Mouse (Mus musculus) adrenal gland, postnatal 4 days (tissue): ENCODE measurements around the gene Gm10639. TPM values are rescaled to one million over a fixed set of nuclear protein-coding genes. Genes with fewer than 3 reads are reported as not detected.
"Not testable (repeated sequence)": the region's sequence is repeated elsewhere in the genome, so short reads cannot be mapped to it uniquely, and the experiment has no call there.

Experiments used
- DNase-seq, 2 experiments: peaks; one replicate each; pipeline ENCODE4 v3.0.0; 2021 to 2022; ENCODE audit warnings: low spot score in 2 of 2, mixed read lengths in 2 of 2
- long read RNA-seq, 2 experiments: library from polyadenylated mRNA; stranded (forward); transcript quantifications; one replicate each; pipeline ENCODE4 v2.0.0; 2021
- total RNA-seq, 2 experiments: library from RNA; stranded (reverse); gene quantifications; 2 replicates each; pipeline ENCODE4 v1.2.3; 2021

Gm10639 gene
- total RNA-seq = 1 to 10 TPM in 1 of 2 experiments, not detected in 1; 6.5 TPM
- long read RNA-seq, experiment 1 = 0 reads
- long read RNA-seq, experiment 2, partial matches to known transcripts = 2 of 2 reads
- long read RNA-seq, experiment 2, other reads (novel, unspliced or antisense) = 0 of 2 reads

DNA sequence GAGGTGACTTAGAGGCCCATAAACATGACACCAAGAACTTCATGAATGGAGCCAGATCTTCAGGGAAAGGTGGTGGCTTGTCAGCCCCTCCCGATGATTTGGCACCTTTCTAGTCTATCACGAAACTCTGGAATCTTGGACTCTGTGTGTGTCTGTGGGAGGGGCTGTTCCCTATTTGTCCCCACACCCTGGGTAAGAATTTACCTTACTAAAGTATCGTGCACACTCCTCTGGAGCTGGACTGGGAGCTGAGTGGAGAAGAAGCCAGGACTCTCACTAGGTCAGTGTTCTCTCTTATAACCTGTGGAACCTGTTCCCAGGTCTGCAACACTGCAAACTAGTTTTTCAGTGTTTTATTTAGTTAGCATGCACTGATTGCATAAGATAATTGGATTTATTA lies at the start of gene Gm10639:
Gene Gm10639 (plus strand): TSS at position 201 of the 400 bp plus-strand sequence.
- DNase-seq = not testable (repeated sequence)

- not testable (repeated sequence) for DNase-seq
Measured at GRCm38 (mm10) chr9:78255683-78256470, 33.8 kb upstream of the Gm10639 start.

- not testable (repeated sequence) for DNase-seq
Measured at GRCm38 (mm10) chr9:78256914-78257313, 32.8 kb upstream of the Gm10639 start, which contains the start of gene Gm3776. TSS of gene Gm3776 (plus strand) at chr9:78257129.

DNA sequence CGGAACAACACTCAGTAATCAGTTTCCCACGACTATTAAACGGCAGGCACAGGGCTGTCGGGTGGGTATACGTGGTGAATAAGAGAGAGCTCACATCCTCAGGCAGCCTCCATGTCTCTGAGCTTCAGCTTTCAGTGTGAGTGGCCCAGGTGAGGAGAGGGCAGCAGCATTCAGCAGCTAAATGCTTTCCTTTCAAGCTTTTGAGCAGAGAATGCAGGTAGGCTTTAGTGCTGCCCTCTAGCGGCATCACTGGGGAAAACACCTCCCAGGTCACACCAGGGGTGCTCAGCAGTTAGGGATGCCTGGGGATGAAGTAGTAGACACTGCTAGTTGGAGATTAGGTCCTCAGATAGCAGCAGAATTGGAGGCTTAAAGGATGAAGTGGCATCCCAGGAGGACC lies 30.0 kb upstream of the Gm10639 start:
- not testable (repeated sequence) for DNase-seq

GRCm38 (mm10) chr9:78270945-78271344 lies 18.8 kb upstream of the Gm10639 start:
- not testable (repeated sequence) for DNase-seq

GRCm38 (mm10) chr9:78282002-78282711 lies 7.6 kb upstream of the Gm10639 start:
- not testable (repeated sequence) for DNase-seq

DNA sequence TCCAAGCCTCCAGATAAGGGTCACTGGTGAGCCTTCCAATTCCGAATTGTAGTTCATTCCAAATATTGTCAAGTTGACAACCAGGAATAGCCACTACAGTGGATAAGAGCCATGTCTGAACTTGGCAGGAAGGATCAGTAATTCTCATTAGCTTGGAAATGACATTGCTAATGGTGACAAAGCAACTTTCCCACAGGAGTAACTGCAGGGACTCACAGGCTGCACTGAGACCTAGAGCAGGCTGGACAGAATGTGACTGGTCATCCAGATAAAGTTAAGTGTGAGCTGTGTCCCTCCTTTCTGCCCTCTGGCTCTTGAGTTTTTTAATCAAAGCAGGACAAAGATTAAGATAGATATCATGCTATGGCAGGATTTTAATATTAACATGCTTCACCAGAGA lies 660 bp upstream of the Gm10639 start:
- DNase-seq = not testable (repeated sequence)

DNA sequence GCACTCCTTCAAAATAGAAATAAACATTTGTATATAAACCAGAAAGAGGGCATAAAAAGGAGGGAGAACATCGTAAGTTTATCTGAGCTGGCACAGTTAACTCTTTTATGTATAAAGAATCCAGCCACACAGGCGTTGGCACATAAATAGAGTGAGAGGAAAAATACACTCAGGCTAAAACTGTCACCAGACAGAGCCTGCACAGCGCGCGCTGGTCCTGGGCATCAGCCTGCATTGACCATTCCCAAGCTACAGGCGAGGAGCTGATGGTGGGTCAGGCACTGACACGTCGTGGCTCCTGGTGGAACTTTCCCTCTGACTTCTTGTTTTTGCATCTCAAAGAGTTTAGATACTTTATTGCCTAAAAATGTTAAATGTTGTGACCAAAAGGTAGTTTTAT lies 2.7 kb downstream of the Gm10639 start:
- DNase-seq = not testable (repeated sequence)

- not testable (repeated sequence) for DNase-seq
Measured at GRCm38 (mm10) chr9:78293683-78294082, 4.0 kb downstream of the Gm10639 start.

DNA sequence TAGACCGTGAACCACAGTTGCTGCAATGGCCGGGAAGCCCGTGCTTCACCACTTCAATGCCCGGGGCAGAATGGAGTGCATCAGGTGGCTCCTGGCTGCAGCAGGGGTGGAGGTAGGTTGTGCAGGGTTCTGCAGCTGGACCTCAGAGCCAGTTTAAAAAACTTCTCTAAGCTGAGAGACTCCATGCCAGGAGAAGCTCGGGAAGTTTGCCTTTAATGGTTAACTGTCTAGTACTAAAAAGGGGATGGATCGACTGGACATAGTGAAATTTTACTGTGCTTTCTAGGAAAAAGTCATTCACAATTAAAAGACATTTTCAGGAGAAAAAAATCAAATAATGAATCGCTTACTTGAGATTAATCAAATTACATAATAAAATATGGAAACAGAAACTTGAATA lies 5.1 kb downstream of the Gm10639 start:
- not testable (repeated sequence) for DNase-seq

DNA sequence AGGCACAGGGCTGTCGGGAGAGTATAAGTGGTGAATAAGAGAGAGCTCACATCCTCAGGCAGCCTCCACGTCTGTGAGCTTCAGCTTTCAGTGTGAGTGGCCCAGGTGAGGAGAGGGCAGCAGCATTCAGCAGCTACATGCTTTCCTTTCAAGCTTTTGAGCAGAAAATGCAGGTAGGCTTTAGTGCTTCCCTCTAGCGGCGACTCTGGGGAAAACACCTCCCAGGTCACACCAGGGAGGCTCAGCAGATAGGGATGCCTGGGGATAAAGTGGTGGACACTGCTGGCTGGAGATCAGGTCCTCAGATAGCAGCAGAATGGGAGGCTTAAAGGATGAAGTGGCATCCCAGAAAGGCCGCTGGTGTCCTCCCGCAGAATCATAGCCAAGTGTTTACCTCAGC lies 6.4 kb downstream of the Gm10639 start:
- not testable (repeated sequence) for DNase-seq

DNA sequence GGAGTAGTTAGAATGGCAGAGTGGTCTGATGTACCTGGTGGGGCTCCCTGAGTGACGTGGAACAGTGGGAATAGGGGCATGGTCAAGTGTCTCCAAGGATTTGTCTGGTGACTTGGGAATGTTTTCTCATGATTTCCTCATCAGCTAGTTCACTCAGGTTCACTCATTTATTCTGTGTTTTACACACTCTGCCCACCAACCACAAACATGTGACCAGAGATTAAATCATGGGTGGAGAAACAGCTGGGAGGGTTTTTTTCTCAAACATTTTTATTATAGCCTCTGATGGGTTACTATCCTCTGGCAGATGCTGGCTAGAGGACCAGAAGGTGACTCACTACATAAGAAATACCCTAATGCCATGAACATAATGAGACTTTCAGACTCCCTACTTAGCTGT lies 8.5 kb downstream of the Gm10639 start:
- DNase-seq = no peak

DNA sequence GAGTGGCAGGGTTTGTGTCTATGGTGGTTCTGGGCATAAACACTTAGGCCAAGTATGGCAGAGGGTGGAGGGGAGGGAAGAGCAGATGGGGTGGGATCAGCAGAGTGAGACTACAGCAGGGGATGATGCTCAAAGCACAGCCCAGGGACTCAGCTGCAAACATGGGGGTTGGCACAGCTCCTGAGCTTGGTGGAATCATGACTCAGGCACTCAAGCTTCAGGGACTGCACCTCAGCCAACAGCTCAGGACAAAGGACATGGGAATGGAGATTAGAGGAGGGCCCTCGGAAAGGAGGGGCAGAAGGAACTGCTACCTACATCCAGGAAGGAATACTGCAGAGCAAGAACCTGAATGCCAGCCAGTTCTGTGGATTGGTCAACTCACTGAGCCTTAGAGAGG lies 9.4 kb downstream of the Gm10639 start:
- DNase-seq = not testable (repeated sequence)

- DNase-seq = not testable (repeated sequence)
Measured at GRCm38 (mm10) chr9:78308122-78308521, 18.4 kb downstream of the Gm10639 start.

- DNase-seq = no peak
Measured at GRCm38 (mm10) chr9:78314696-78315095, 25.0 kb downstream of the Gm10639 start, which contains the start of gene Omt2a. TSS of gene Omt2a (minus strand) at chr9:78314796.

- no peak for DNase-seq
Measured at GRCm38 (mm10) chr9:78319499-78319898, 29.8 kb downstream of the Gm10639 start.

DNA sequence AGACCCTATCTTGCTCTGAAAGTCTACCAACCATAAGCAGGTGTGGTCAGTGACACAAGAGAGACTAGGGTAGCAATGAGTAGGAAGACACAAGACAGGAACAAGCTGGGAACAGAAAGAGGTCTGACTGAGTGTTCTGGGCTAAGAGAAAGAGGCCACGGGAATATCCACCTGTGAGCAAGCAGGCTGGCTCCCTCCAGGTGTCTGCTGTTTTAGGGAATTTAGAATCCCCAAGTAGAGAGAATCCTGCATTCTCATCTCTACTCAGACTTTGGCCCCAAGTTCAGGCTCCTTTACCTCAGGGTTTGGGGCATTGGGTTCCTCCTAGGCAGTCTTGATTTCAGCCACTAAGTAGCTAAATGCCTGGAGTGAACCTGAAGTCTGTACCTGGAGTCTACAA lies 37.6 kb downstream of the Gm10639 start, which contains the start of gene Omt2b:
Gene Omt2b (plus strand): TSS at position 301 of the 400 bp plus-strand sequence.
- DNase-seq = not testable (repeated sequence)

DNA sequence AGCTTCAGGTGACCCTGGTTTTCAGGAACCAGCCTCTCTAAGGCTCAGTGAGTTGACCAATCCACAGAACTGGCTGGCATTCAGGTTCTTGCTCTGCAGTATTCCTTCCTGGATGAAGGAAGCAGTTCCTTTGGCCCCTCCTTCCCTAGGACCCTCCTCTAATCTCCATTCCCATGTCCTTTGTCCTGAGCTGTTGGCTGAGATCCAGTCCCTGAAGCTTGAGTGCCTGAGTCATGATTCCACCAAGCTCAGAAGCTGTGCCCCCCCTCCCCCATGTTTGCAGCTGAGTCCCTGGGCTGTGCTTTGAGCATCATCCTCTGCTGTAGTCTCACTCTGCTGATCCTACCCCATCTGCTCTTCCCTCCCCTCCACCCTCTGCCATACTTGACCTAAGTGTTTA lies 47.3 kb downstream of the Gm10639 start:
- not testable (repeated sequence) for DNase-seq

DNA sequence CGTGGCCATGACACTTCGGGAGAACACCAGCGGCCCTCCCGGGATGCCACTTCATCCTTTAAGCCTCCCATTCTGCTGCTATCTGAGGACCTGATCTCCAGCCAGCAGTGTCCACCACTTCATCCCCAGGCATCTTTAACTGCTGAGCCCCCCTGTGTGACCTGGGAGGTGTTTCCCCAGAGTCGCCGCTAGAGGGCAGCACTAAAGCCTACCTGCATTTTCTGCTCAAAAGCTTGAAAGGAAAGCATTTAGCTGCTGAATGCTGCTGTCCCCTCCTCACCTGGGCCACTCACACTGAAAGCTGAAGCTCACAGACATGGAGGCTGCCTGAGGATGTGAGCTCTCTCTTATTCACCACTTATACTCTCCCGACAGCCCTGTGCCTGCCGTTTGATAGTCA lies 50.6 kb downstream of the Gm10639 start:
- DNase-seq = peak in 1 of 2 experiments; percentile 15

DNA sequence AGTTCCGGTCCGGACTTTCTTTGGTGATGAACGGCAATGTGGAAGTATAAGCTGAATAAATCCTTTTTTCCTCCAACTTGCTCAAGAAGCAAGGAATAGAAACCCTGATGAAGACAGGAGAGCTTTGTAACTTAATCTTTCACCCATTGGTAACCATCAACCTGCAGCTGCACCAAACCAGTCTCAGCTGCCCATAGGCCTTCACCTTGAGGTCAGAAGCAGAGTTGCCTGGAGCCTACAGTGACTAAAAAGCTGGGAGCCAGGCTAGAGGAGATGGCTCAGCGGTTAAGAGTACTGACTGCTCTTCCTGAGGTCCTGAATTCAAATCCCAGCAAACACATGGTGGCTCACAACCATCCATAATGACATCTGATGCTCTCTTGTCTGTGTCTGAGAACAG lies 52.8 kb downstream of the Gm10639 start:
- not testable (repeated sequence) for DNase-seq

DNA sequence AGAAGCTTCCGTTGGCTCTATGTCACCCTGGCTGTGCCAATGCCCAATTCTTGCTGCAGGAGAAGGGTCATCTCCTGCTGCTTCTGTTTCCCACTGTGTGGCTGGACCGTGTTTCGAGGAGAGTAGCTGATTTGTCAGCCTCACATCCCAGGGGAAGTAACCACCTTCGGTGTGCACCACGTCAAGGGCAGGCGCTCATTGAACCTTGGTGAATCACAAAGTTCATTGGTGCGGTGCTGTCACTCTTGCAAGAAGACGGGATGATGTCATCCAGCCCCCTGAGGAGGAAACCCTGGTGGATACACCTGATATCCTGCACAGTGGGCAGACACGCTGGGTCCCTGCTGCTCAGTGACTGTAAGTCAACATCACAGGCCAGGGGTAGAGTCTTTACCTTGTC lies 53.3 kb downstream of the Gm10639 start:
- not testable (repeated sequence) for DNase-seq

DNA sequence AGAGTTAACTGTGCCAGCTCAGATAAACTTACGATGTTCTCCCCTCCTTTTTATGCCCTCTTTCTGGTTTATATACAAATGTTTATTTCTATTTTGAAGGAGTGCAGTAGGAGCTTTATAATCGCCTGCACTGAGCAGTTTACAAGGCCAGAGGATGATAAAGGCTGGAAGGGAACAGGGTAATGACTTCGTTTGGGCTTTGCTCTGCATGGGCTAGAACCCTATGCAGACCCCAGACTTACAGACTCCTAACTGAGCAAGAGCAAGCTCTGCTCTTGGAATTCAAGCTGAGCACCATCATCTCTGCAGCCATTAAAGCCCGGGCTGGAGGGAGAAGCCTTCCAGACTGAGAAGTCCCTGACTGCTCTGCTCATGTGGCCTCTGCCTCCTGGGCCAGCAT lies 55.5 kb downstream of the Gm10639 start:
- not testable (repeated sequence) for DNase-seq
